Mouse (Mus musculus) kidney, adult 18-20 months (tissue): ENCODE measurements around the gene Lbx2.

Experiments used
- DNase-seq: peaks from one replicate; pipeline ENCODE4 v3.0.0; 2021

Gene Lbx2

DNA sequence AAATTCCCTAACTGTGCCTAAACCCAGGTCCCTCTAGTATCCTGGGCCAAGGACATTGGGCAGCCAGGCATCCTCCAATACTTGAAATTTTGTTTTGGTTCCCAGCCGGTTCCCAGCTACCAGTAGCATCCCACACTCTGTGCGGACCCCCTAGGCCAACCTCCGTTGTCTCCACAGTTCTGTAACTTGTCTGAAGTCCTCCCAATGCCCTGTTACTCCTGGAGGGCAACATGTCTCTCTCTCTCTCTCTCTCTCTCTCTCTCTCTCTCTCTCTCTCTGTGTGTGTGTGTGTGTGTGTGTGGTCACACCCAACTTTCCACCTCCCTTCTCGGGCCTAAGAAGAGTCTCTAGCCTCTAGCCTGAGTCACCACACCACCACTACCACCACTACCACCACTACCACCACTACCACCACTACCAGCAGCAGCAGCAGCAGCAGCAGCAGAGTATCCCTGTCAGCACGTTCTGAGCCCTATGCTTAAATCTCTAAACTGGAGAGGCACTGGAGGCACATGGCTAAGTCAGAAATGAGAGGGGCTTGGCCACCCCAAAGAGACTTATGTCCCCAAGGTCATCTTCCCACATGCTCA lies 50.2 kb downstream of the Lbx2 start:
- no peak for DNase-seq

DNA sequence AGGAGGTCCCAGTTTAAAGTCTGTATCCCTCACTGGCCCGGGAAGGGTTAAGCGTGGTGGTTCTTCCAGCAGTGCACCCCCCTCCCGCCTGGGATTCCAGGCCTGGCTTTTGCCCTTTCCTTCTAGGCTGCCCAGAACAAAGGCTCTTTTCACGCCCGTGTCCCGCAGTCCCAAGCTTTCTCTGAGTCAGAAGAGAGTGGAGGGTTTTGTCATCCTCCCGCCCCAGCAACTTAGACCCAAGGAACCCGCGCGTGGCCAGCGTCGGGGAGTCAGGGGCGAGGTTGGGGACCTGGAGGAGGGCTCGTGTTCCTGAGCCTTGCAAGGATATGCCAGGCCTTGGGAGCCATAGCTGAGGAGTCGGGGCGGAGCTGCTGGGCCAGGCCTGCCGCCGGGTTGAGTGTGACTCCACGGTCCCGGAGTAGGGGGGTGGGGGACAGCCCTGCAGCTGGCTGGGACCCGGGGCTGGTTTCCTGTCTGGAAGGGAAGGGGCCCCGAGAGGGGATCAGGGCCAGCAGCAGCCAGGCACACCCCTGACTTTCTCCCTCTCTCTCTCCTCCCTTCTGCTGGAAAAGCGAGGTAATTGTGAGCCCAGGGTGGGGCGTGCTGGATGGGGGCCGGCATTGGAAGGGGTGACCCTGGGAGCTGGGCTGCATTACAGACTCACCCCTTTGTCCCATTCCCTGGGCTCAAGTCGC lies 50.9 kb downstream of the Lbx2 start:
- DNase-seq, result peak; percentile 82

DNA sequence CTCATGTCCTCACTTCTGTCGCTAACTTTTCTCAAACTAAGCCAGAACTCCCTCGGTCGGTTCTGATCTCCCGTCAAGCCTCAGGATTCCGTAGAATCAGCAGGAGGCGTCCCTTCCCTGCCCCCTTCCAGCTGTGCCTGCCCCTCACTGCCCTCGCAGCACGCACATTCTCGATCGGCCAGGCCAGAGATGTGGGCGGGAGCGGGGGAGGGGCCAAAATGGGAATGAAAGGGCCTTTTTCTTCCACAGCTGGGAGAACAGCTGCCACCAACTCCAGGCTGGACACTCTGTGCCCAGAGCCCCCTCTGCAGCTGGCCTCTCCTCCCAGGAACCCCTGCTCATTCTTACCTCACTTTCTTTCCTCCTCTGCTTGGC lies 51.4 kb downstream of the Lbx2 start:
- DNase-seq, result peak; percentile 89
